Mouse (Mus musculus) MEL (cell line): ENCODE data around the gene Vps26a. TPM values are rescaled to one million over a fixed set of nuclear protein-coding genes. Genes with fewer than 3 reads are reported as not detected.

Source experiments
- DNase-seq: peaks from one replicate; pipeline ENCODE4 v3.0.0; 2011; ENCODE audit warnings: low read depth, low spot score
- H3K27ac ChIP-seq: 2 replicates; pipeline ENCODE4 v1.5.1; 2012; ENCODE audit warnings: low read depth, mild to moderate bottlenecking, control low read depth, low read length, moderate library complexity; ENCODE audit not compliant: control insufficient read depth
- H3K27me3 ChIP-seq, 2 experiments: fragments of 150-350 bp in 1 of 2; sonication (generic) in 1 of 2; 2 replicates each; pipeline ENCODE4 v1.6.1; 2012; ENCODE audit warnings: low read length in 2 of 2, mild to moderate bottlenecking in 2 of 2, improper control_type of control experiment in 1 of 2, moderate library complexity in 1 of 2; ENCODE audit not compliant: insufficient read depth in 2 of 2, control insufficient read depth in 1 of 2
- H3K36me3 ChIP-seq, 2 experiments: 2 replicates each; pipeline ENCODE4 v1.6.1; 2012 to 2014; ENCODE audit warnings: low read length in 2 of 2, improper control_type of control experiment in 1 of 2, inconsistent platforms in 1 of 2, mild to moderate bottlenecking in 1 of 2; ENCODE audit not compliant: insufficient read depth in 2 of 2, control insufficient read depth in 1 of 2
- H3K4me1 ChIP-seq, 2 experiments: fragments of 150-350 bp in 1 of 2; sonication (generic) in 1 of 2; 2 replicates each; pipeline ENCODE4 v1.6.1; 2012; ENCODE audit warnings: low read length in 2 of 2, improper control_type of control experiment in 1 of 2, mild to moderate bottlenecking in 1 of 2; ENCODE audit not compliant: insufficient read depth in 2 of 2, control insufficient read depth in 1 of 2
- H3K4me3 ChIP-seq, 2 experiments: fragments of 150-350 bp in 1 of 2; sonication (generic) in 1 of 2; 2 replicates each; pipeline ENCODE4 v1.5.1; 2012; ENCODE audit warnings: low read depth in 2 of 2, low read length in 2 of 2, mild to moderate bottlenecking in 2 of 2, moderate library complexity in 2 of 2, control low read depth in 1 of 2, improper control_type of control experiment in 1 of 2; ENCODE audit not compliant: control insufficient read depth in 1 of 2, insufficient read depth in 1 of 2
- H3K79me2 ChIP-seq: 2 replicates; pipeline ENCODE4 v1.6.1; 2012; ENCODE audit warnings: mild to moderate bottlenecking, low read length, moderate library complexity; ENCODE audit not compliant: control insufficient read depth, poor library complexity, insufficient read depth
- H3K9ac ChIP-seq: 2 replicates; pipeline ENCODE4 v1.6.1; 2012; ENCODE audit warnings: low read depth, mild to moderate bottlenecking, control low read depth, low read length, moderate library complexity; ENCODE audit not compliant: control insufficient read depth, poor library complexity, severe bottlenecking
- H3K9me3 ChIP-seq: fragments of 150-350 bp; sonication (generic); replicated peaks from 2 replicates; pipeline ENCODE4 v1.6.1; 2012; ENCODE audit warnings: mild to moderate bottlenecking, low read length, improper control_type of control experiment, moderate library complexity; ENCODE audit not compliant: insufficient read depth
- BHLHE40 ChIP-seq: IDR thresholded peaks from 2 replicates; pipeline ENCODE4 v1.6.1; 2012; ENCODE audit warnings: low read depth, mild to moderate bottlenecking, inconsistent platforms, low read length, improper control_type of control experiment, borderline replicate concordance
- CHD2 ChIP-seq: IDR thresholded peaks from 2 replicates; pipeline ENCODE4 v1.6.1; 2011; ENCODE audit warnings: low read length, improper control_type of control experiment
- CTCF ChIP-seq, 3 experiments: IDR thresholded peaks in 2 of 3; conservative IDR thresholded peaks in 1 of 3; 2 replicates each; pipeline ENCODE4 v1.5.1; 2011 to 2012; ENCODE audit warnings: low read length in 3 of 3, low read depth in 2 of 3, mild to moderate bottlenecking in 2 of 3, improper control_type of control experiment in 1 of 3, inconsistent platforms in 1 of 3, mixed read lengths in 1 of 3, moderate library complexity in 1 of 3; ENCODE audit not compliant: control insufficient read depth in 1 of 3, insufficient read depth in 1 of 3, poor library complexity in 1 of 3, severe bottlenecking in 1 of 3
- E2F4 ChIP-seq: IDR thresholded peaks from 2 replicates; pipeline ENCODE4 v1.6.1; 2011; ENCODE audit warnings: low read depth, low read length, improper control_type of control experiment, borderline replicate concordance
- ELF1 ChIP-seq: IDR thresholded peaks from 2 replicates; pipeline ENCODE4 v1.6.1; 2014; ENCODE audit warnings: low read depth, mild to moderate bottlenecking, inconsistent platforms, low read length, improper control_type of control experiment, moderate library complexity
- EP300 ChIP-seq, 2 experiments: IDR thresholded peaks; 2 replicates each; pipeline ENCODE4 v1.6.1; 2011; ENCODE audit warnings: improper control_type of control experiment in 2 of 2, low read length in 2 of 2, low read depth in 1 of 2, mild to moderate bottlenecking in 1 of 2
- ETS1 ChIP-seq: IDR thresholded peaks from 2 replicates; pipeline ENCODE4 v1.6.1; 2012; ENCODE audit warnings: low read depth, mild to moderate bottlenecking, inconsistent platforms, low read length, improper control_type of control experiment, moderate library complexity
- GABPA ChIP-seq: IDR thresholded peaks from 2 replicates; pipeline ENCODE4 v1.6.1; 2012; ENCODE audit warnings: low read depth, mild to moderate bottlenecking, inconsistent platforms, low read length, improper control_type of control experiment, moderate library complexity
- HCFC1 ChIP-seq: IDR thresholded peaks from 2 replicates; pipeline ENCODE4 v1.6.1; 2012; ENCODE audit warnings: low read depth, mild to moderate bottlenecking, inconsistent platforms, low read length, improper control_type of control experiment, moderate library complexity
- JUND ChIP-seq: IDR thresholded peaks from 2 replicates; pipeline ENCODE4 v1.6.1; 2011; ENCODE audit warnings: low read depth, mild to moderate bottlenecking, improper control_type of control experiment, low read length
- KAT2A ChIP-seq: conservative IDR thresholded peaks from 2 replicates; pipeline ENCODE4 v1.6.1; 2012; ENCODE audit warnings: low read depth, low read length, improper control_type of control experiment, inconsistent platforms
- MAX ChIP-seq: IDR thresholded peaks from 2 replicates; pipeline ENCODE4 v1.6.1; 2011; ENCODE audit warnings: low read length, improper control_type of control experiment
- MAZ ChIP-seq: IDR thresholded peaks from 2 replicates; pipeline ENCODE4 v1.6.1; 2012; ENCODE audit warnings: low read depth, mild to moderate bottlenecking, inconsistent platforms, low read length, improper control_type of control experiment
- MEF2A ChIP-seq: IDR thresholded peaks from 2 replicates; pipeline ENCODE4 v1.6.1; 2014; ENCODE audit warnings: low read depth, mild to moderate bottlenecking, inconsistent platforms, low read length, improper control_type of control experiment; ENCODE audit not compliant: poor library complexity, insufficient replicate concordance, severe bottlenecking; ENCODE audit errors: extremely low read depth
- MXI1 ChIP-seq: IDR thresholded peaks from 2 replicates; pipeline ENCODE4 v1.6.1; 2011; ENCODE audit warnings: mild to moderate bottlenecking, low read depth, low read length, improper control_type of control experiment
- MYB ChIP-seq: IDR thresholded peaks from 2 replicates; pipeline ENCODE4 v1.6.1; 2011; ENCODE audit warnings: mild to moderate bottlenecking, low read depth, low read length, improper control_type of control experiment
- MYC ChIP-seq: IDR thresholded peaks from 2 replicates; pipeline ENCODE4 v1.6.1; 2011; ENCODE audit warnings: low read depth, mild to moderate bottlenecking, low read length, improper control_type of control experiment, moderate library complexity
- NELFE ChIP-seq: IDR thresholded peaks from 2 replicates; pipeline ENCODE4 v1.6.1; 2011; ENCODE audit warnings: low read depth, low read length, improper control_type of control experiment
- NRF1 ChIP-seq: IDR thresholded peaks from 2 replicates; pipeline ENCODE4 v1.6.1; 2014; ENCODE audit warnings: low read depth, mild to moderate bottlenecking, inconsistent platforms, low read length, improper control_type of control experiment, moderate library complexity; ENCODE audit not compliant: poor library complexity, insufficient read depth, severe bottlenecking
- POLR2A ChIP-seq, 2 experiments: IDR thresholded peaks; 2 replicates each; pipeline ENCODE4 v1.6.1; 2011 to 2012; ENCODE audit warnings: low read length in 2 of 2, mild to moderate bottlenecking in 2 of 2, control low read depth in 1 of 2, improper control_type of control experiment in 1 of 2, low read depth in 1 of 2, moderate library complexity in 1 of 2; ENCODE audit not compliant: control insufficient read depth in 1 of 2, insufficient read depth in 1 of 2, poor library complexity in 1 of 2
- POLR2AphosphoS5 ChIP-seq: IDR thresholded peaks from 2 replicates; pipeline ENCODE4 v1.6.1; 2012; ENCODE audit warnings: low read depth, borderline replicate concordance, mild to moderate bottlenecking, inconsistent platforms, low read length, moderate library complexity, mixed read lengths
- RAD21 ChIP-seq: IDR thresholded peaks from 2 replicates; pipeline ENCODE4 v1.6.1; 2011; ENCODE audit warnings: mild to moderate bottlenecking, low read depth, low read length, improper control_type of control experiment
- RCOR1 ChIP-seq: IDR thresholded peaks from 2 replicates; pipeline ENCODE4 v1.6.1; 2012; ENCODE audit warnings: low read depth, mild to moderate bottlenecking, inconsistent platforms, low read length, improper control_type of control experiment
- SIN3A ChIP-seq: IDR thresholded peaks from 2 replicates; pipeline ENCODE4 v1.6.1; 2012; ENCODE audit warnings: low read length, improper control_type of control experiment, inconsistent platforms
- TAL1 ChIP-seq: IDR thresholded peaks from 2 replicates; pipeline ENCODE4 v1.6.1; 2012; ENCODE audit warnings: mild to moderate bottlenecking, inconsistent platforms, low read length, moderate library complexity, mixed read lengths
- TBP ChIP-seq: IDR thresholded peaks from 2 replicates; pipeline ENCODE4 v1.8.0; 2011; ENCODE audit warnings: low read depth, low read length, improper control_type of control experiment
- TCF12 ChIP-seq: IDR thresholded peaks from 2 replicates; pipeline ENCODE4 v1.6.1; 2014; ENCODE audit warnings: low read depth, mild to moderate bottlenecking, inconsistent platforms, low read length, improper control_type of control experiment, moderate library complexity
- UBTF ChIP-seq: IDR thresholded peaks from 2 replicates; pipeline ENCODE4 v1.6.1; 2012; ENCODE audit warnings: low read depth, mild to moderate bottlenecking, inconsistent platforms, low read length, improper control_type of control experiment, moderate library complexity, borderline replicate concordance; ENCODE audit not compliant: insufficient read depth
- USF1 ChIP-seq: IDR thresholded peaks from 2 replicates; pipeline ENCODE4 v1.6.1; 2014; ENCODE audit warnings: low read depth, mild to moderate bottlenecking, inconsistent platforms, low read length, improper control_type of control experiment, moderate library complexity
- USF2 ChIP-seq, 2 experiments: IDR thresholded peaks; 2 replicates each; pipeline ENCODE4 v1.6.1; 2011 to 2012; ENCODE audit warnings: improper control_type of control experiment in 2 of 2, low read length in 2 of 2, borderline replicate concordance in 1 of 2, inconsistent platforms in 1 of 2, low read depth in 1 of 2, mild to moderate bottlenecking in 1 of 2; ENCODE audit not compliant: insufficient read depth in 1 of 2
- ZC3H11A ChIP-seq: IDR thresholded peaks from 2 replicates; pipeline ENCODE4 v1.6.1; 2012; ENCODE audit warnings: low read depth, mild to moderate bottlenecking, inconsistent platforms, low read length, improper control_type of control experiment
- ZKSCAN1 ChIP-seq: IDR thresholded peaks from 2 replicates; pipeline ENCODE4 v1.6.1; 2012; ENCODE audit warnings: low read depth, mild to moderate bottlenecking, inconsistent platforms, low read length, improper control_type of control experiment, moderate library complexity
- ZMIZ1 ChIP-seq: IDR thresholded peaks from 2 replicates; pipeline ENCODE4 v1.6.1; 2012; ENCODE audit warnings: low read depth, mild to moderate bottlenecking, inconsistent platforms, low read length, improper control_type of control experiment, moderate library complexity
- ZNF384 ChIP-seq: IDR thresholded peaks from 2 replicates; pipeline ENCODE4 v1.6.1; 2012; ENCODE audit warnings: low read depth, mild to moderate bottlenecking, inconsistent platforms, low read length, improper control_type of control experiment
- polyA plus RNA-seq, 2 experiments: library from polyadenylated mRNA; stranded (reverse) in 1 of 2; unstranded in 1 of 2; fragments of >175 nt in 1 of 2; fragments of >200 nt in 1 of 2; gene quantifications; 2 replicates each; pipeline versions ENCODE4 v1.2.1 to v1.2.4; 2012; ENCODE audit warnings: low replicate concordance in 2 of 2, low read depth in 1 of 2; ENCODE audit not compliant: insufficient read length in 2 of 2, insufficient read depth in 1 of 2, missing spikeins in 1 of 2
- total RNA-seq: library from RNA; depleted of rRNA; stranded (reverse); fragments of 300-350 nt; gene quantifications from 2 replicates; pipeline ENCODE4 v1.2.3, GENCODE M21; 2012; rRNA removed

Vps26a gene
- total RNA-seq = 34.2 and 43.6 TPM in 2 replicates
- polyA plus RNA-seq = 10 to 100 TPM in 1 of 2 experiments, not detected in 1; 64.1 TPM

GRCm38 (mm10) chr10:62486618-62487415 lies at the start of gene Vps26a:
Gene Vps26a, minus strand, starts transcription at chr10:62486805.
- H3K27me3 ChIP-seq = no peaks in the 10 kb centered on the region
- peaks cover 41% of the 10 kb centered on the region for H3K79me2 ChIP-seq
- H3K4me1 ChIP-seq = peaks cover 3 to 13% of the 10 kb centered on the region in 2 experiments; a peak in 2 of 4 replicates
- peak within 1 kb of the TSS; percentile 94 to 95 for H3K4me3 ChIP-seq
- H3K27ac ChIP-seq = peak within 1 kb of the TSS; percentile 81
- DNase-seq = peak; percentile 98
- no peaks in the 10 kb centered on the region for H3K9me3 ChIP-seq
- H3K9ac ChIP-seq = peak within 1 kb of the TSS; percentile 74
- peaks cover 0 to 24% of the 10 kb centered on the region in 2 experiments; a peak in 2 of 4 replicates for H3K36me3 ChIP-seq
- peak; percentile 73 for TF ChIP-seq SIN3A
- no peak for TF ChIP-seq MYC
- TF ChIP-seq MAZ = peak; percentile 72; the same call in 1 of the 2 replicates
- TF ChIP-seq ZC3H11A = no peak
- peak; percentile 42; the same call in 1 of the 2 replicates for TF ChIP-seq E2F4
- no peak for TF ChIP-seq ZMIZ1
- TF ChIP-seq MAX = peak; percentile 96
- TF ChIP-seq BHLHE40 = peak; percentile 96
- no peak for TF ChIP-seq GABPA
- no peak for TF ChIP-seq MEF2A
- TF ChIP-seq RCOR1 = no peak
- TF ChIP-seq USF1 = peak; percentile 96
- no peak for TF ChIP-seq KAT2A
- no peak for TF ChIP-seq POLR2AphosphoS5
- TF ChIP-seq NELFE = peak; percentile 58
- no peak for TF ChIP-seq JUND
- TF ChIP-seq CTCF (IDR thresholded peaks at IDR 0.05 in 2 of 3, conservative IDR thresholded peaks at IDR 0.05 in 1 of 3; ENCODE audit: control insufficient read depth in 1 of 3, insufficient read depth in 1 of 3, low read depth in 2 of 3, low read length in 3 of 3, poor library complexity in 1 of 3, severe bottlenecking in 1 of 3) = no peak
- peak; percentile 28; the same call in 1 of the 2 replicates for TF ChIP-seq TCF12
- no peak for TF ChIP-seq ZNF384
- TF ChIP-seq MYB = no peak
- TF ChIP-seq ZKSCAN1 = no peak
- TF ChIP-seq NRF1 = peak; percentile 10; the same call in 1 of the 2 replicates
- TF ChIP-seq ELF1 = peak; percentile 67; the same call in 1 of the 2 replicates
- no peak for TF ChIP-seq TAL1
- TF ChIP-seq ETS1 = peak; percentile 37; the same call in 1 of the 2 replicates
- TF ChIP-seq UBTF = no peak
- TF ChIP-seq TBP = 0 out of 2 replicates have a peak, but pooled peaks have one; percentile 16
- no peak for TF ChIP-seq CHD2
- peak; percentile 55 to 57; a peak in 3 of 4 replicates for TF ChIP-seq POLR2A (IDR thresholded peaks at IDR 0.05; ENCODE audit: control insufficient read depth in 1 of 2, insufficient read depth in 1 of 2, low read depth in 1 of 2, low read length in 2 of 2, poor library complexity in 1 of 2)
- no peak for TF ChIP-seq RAD21
- peak; percentile 82 for TF ChIP-seq MXI1
- TF ChIP-seq HCFC1 = 0 out of 2 replicates have a peak, but pooled peaks have one; percentile 45
- peak; percentile 86 to 95 for TF ChIP-seq USF2 (IDR thresholded peaks at IDR 0.05; ENCODE audit: borderline replicate concordance in 1 of 2, insufficient read depth in 1 of 2, low read depth in 1 of 2, low read length in 2 of 2)
- TF ChIP-seq EP300 (IDR thresholded peaks at IDR 0.05; ENCODE audit: low read depth in 1 of 2, low read length in 2 of 2) = peak in 1 of 2 experiments; percentile 61; a peak in 2 of 4 replicates
